Mouse (Mus musculus) embryonic facial prominence, embryonic 10.5 days (tissue): ENCODE data around the gene Ttc33. TPM values are rescaled to one million over a fixed set of nuclear protein-coding genes. Genes with fewer than 3 reads are reported as not detected.

Source experiments
- DNase-seq: peaks from one replicate; pipeline ENCODE4 v3.0.0-alpha.2; 2017; ENCODE audit warnings: low spot score
- H3K27ac ChIP-seq: fragments of 300-500 bp; sonication (generic); replicated peaks from 2 replicates; pipeline ENCODE4 v1.5.1; 2016; ENCODE audit warnings: mild to moderate bottlenecking
- H3K27me3 ChIP-seq: fragments of 300-500 bp; sonication (generic); replicated peaks from 2 replicates; pipeline ENCODE4 v1.6.1; 2016; ENCODE audit warnings: low read depth, mild to moderate bottlenecking; ENCODE audit not compliant: poor library complexity, severe bottlenecking
- H3K36me3 ChIP-seq: fragments of 300-500 bp; sonication (generic); replicated peaks from 2 replicates; pipeline ENCODE4 v1.6.1; 2016; ENCODE audit warnings: mild to moderate bottlenecking, moderate library complexity
- H3K4me1 ChIP-seq: fragments of 300-500 bp; sonication (generic); 2 replicates; pipeline ENCODE4 v1.6.1; 2016
- H3K4me3 ChIP-seq: fragments of 300-500 bp; sonication (generic); 2 replicates; pipeline ENCODE4 v1.5.1; 2016; ENCODE audit warnings: mild to moderate bottlenecking, moderate library complexity
- H3K9me3 ChIP-seq: fragments of 300-500 bp; sonication (generic); 2 replicates; pipeline ENCODE4 v1.6.1; 2016; ENCODE audit warnings: mild to moderate bottlenecking
- WGBS: fragments of 180-500 bp; shearing (Covaris S2); methylation state at CpG from one replicate; pipeline ENCODE4 v1.1.7; 2016; 5-methylcytosine and 5-hydroxymethylcytosine counted together
- polyA plus RNA-seq: library from polyadenylated mRNA; unstranded; fragments of >200 nt; fragmentation: Nextera tagmentation; extraction: Ambion mirVana; gene quantifications from 2 replicates; pipeline ENCODE4 v1.2.1, GENCODE M21; 2016

Ttc33 gene
- polyA plus RNA-seq, 1 experiment from 2014 or later = 35.7 TPM

DNA sequence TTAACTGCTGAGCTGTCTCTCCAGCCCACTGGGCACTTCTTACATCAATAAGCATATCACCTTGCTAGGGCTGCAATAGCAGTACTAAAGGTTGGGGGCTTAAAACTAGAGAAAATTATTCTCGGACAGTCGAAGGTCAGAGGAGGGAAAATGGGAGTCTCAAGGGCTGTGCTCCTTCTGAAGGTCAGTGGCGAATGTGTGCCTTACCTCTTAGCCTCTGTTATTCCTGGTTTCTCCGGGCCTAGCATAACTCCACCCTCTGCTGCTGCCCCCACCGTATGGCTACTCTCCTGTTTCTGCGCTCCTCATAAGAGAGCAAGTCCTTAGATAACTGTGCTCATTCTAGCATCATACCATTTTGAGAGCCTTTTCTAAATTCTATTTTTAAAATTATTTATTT is 33.2 kb upstream of the Ttc33 start:
- no peaks in the 10 kb centered on the region for H3K9me3 ChIP-seq
- DNase-seq = no peak
- no peak overlapping the region for H3K27ac ChIP-seq
- H3K27me3 ChIP-seq = no peaks in the 10 kb centered on the region
- peaks cover 25% of the 10 kb centered on the region for H3K4me1 ChIP-seq
- WGBS = 93% methylated on average over 6 of the region's 6 CpGs
- no peaks in the 10 kb centered on the region; the same call in 1 of the 2 replicates for H3K36me3 ChIP-seq
- no peak overlapping the region for H3K4me3 ChIP-seq

DNA sequence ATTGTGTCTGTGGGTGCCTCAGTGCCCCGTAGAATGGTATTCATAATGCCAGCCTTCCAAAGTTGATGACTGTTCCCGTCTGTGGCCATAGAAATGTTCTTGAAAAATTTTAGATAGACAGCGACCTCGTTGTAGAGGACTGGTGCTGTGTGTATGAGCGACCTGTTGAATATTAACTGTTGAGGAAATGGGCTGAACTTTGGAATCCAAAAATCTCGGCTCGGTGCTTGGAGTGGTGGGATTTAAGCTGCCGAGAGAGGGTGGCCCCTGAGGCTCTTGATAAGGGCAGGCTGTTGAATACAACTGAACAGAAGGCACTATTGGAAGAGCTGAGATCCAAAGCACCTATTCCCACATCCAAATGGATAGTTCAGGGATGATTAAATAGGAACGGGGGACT is 30.7 kb upstream of the Ttc33 start:
- no peaks in the 10 kb centered on the region for H3K9me3 ChIP-seq
- H3K4me1 ChIP-seq = peaks cover 10% of the 10 kb centered on the region; the same call in 1 of the 2 replicates
- H3K36me3 ChIP-seq = no peaks in the 10 kb centered on the region
- H3K4me3 ChIP-seq = no peak overlapping the region
- 90% methylated on average over 9 of the region's 9 CpGs for WGBS
- no peak overlapping the region for H3K27ac ChIP-seq
- no peaks in the 10 kb centered on the region for H3K27me3 ChIP-seq
- no peak for DNase-seq

DNA sequence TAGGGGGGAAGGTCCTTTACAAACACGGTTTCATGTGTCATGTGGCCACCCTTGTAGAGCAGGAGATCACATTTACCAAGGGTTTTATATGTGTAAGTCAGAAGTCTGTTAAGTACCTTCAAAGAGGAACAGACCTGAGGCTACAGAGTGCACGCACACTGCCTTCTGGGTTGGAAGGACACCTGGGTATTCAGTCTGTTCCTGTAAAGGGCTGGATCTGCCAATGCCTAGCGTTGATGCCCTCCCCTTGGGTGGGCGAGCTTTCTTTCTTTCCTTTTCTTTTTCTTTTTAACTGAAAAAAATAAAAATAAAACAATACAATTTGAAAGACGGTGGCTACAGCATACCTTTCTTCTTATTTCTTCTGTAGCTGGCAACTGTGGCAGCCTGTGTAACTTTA is 30.2 kb upstream of the Ttc33 start:
- Histone ChIP-seq H3K27ac (no peak overlapping the region), H3K36me3 (no peaks in the 10 kb centered on the region), H3K4me3 (no peak overlapping the region), H3K9me3 (no peaks in the 10 kb centered on the region), H3K27me3 (no peaks in the 10 kb centered on the region), H3K4me1 (peaks cover 10% of the 10 kb centered on the region; the same call in 1 of the 2 replicates)
- WGBS = 80% methylated on average over 5 of the region's 5 CpGs
- no peak for DNase-seq

DNA sequence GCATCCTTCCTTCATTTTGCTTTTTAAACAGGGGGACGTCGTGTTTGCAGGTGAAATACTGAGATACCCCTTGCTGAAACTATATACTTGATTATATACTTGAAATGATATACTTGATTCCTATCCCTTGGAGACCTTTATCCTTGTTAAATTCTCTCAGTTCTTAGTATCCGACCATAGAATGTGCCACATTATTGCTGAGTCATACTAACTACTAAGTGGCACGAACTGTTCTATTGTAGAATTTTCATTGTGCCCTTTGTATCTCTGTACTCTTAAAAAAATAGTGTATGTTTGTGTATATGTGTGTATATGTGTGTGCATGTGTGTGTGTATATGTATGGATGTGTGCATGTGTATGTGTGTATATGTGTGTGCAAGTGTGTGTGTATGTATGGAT is 29.0 kb upstream of the Ttc33 start:
- Histone ChIP-seq H3K4me3 (no peak overlapping the region), H3K27ac (no peak overlapping the region), H3K27me3 (no peaks in the 10 kb centered on the region), H3K36me3 (peaks cover 8% of the 10 kb centered on the region), H3K4me1 (peaks cover 10% of the 10 kb centered on the region; the same call in 1 of the 2 replicates), H3K9me3 (no peaks in the 10 kb centered on the region)
- no peak for DNase-seq
- WGBS = 88% methylated on average over 4 of the region's 4 CpGs

DNA sequence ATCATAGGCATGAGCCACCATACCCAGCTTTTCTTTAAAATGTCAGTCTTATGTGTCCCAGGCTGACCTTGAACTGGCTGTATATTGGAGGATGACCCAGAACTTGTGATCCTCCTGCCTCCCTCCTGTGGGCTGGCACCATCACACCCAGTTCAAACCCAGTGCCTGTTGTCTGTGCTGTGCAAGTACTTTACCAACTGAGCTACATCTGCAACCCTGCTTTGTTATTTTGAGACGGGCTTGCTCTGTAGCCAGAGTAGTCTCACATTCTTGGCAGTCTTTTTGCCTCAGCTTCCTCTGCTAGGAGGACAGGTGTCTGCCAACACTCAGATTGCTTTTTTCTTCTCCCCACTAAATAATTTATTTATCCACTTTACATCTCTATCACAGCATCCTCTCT is 27.9 kb upstream of the Ttc33 start:
- H3K27ac ChIP-seq = no peak overlapping the region
- 87% methylated on average over 1 of the region's 1 CpGs for WGBS
- DNase-seq = no peak
- H3K4me3 ChIP-seq = no peak overlapping the region
- H3K9me3 ChIP-seq = no peaks in the 10 kb centered on the region
- peaks cover 15% of the 10 kb centered on the region for H3K36me3 ChIP-seq
- H3K27me3 ChIP-seq = no peaks in the 10 kb centered on the region
- H3K4me1 ChIP-seq = peaks cover 10% of the 10 kb centered on the region; the same call in 1 of the 2 replicates

DNA sequence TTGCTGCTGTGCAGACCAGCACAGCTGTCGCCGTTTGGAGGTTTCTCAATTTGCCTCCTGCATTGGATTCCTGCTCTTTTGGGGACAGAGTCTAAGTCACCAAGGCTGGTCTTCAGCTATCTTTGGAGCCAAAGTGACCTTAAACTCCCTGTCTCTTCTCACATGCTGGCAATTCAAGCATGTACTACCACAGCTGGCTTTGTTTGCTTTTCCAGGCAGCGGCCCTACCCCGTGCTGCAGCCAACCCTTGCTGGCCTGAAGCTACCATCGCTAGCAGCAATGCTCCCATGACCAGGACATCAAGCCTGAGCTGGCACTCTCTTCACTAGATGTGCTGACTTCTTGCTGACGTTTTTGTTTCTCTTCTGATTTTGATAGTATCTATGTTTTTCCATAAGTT is 26.5 kb upstream of the Ttc33 start:
- DNase-seq = no peak
- Histone ChIP-seq H3K4me3 (no peak overlapping the region), H3K9me3 (no peaks in the 10 kb centered on the region), H3K36me3 (peaks cover 27% of the 10 kb centered on the region), H3K4me1 (peaks cover 10% of the 10 kb centered on the region; the same call in 1 of the 2 replicates), H3K27me3 (no peaks in the 10 kb centered on the region), H3K27ac (no peak overlapping the region)
- WGBS = 85% methylated on average over 6 of the region's 6 CpGs

DNA sequence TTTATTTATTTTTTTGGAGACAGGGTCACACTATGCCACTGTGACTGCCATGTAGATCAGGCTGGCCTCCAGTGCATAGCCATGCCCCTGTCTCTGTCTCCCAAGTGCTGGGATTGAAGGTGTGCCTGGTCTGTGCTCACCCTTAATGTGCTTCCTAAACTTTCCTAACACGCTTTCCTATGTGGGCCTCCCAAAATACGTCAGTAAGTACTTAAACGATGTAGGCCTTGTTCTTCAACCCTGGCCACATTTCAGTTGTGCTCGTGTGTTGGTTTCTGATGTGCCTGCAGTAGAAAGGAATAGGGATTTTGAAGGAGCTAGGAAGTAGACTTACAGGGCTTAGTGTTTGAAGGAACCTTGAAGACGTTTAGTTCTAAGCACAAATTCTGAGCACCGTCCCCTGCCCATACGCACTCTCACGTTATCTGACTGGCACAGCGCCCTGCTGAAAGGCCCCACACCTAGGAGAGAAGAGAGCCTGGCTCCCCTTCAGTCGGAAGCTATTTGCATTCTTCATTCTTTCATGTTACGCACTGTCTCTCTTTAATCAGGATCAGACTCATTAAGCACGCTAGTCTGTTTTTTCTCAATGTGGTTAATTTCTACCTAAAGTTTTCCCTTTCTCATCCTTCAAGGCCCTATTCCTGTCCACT is 20.1 kb upstream of the Ttc33 start:
- no peak for DNase-seq
- H3K4me1 ChIP-seq = no peaks in the 10 kb centered on the region
- H3K9me3 ChIP-seq = no peaks in the 10 kb centered on the region
- peaks cover 83% of the 10 kb centered on the region for H3K36me3 ChIP-seq
- H3K27me3 ChIP-seq = no peaks in the 10 kb centered on the region
- WGBS = 92% methylated on average over 12 of the region's 12 CpGs
- H3K4me3 ChIP-seq = no peak overlapping the region
- no peak overlapping the region for H3K27ac ChIP-seq

DNA sequence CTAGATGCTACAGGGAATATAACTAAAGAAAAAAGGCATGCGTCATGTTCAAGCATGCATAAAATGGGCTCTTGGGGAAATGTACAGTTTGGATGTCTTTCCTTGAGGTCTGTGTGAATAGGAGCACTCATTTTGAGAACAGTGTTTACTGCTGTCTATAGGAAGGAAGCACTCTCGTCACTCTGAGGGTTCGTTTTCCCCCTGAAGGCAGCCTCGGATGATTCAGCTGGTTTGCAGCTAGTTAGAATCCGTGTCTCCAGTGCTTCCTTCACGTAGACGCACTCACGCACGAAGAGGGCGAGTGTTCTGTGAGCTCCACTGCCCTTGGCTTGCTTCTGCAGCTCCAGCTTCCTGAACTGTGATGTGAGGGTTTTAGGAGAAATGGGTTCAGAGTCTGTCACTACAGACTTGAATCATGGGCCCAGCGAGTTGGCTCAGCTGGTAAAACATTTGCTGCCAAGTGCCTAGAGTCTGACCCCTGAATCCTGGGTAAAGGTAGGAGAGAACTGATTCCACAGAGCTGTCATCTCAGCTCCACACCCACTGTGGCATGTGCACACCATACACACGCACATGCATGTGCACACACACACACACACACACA is 12.0 kb upstream of the Ttc33 start:
- H3K36me3 ChIP-seq = peaks cover 92% of the 10 kb centered on the region
- H3K9me3 ChIP-seq = no peaks in the 10 kb centered on the region
- H3K4me3 ChIP-seq = no peak overlapping the region

DNA sequence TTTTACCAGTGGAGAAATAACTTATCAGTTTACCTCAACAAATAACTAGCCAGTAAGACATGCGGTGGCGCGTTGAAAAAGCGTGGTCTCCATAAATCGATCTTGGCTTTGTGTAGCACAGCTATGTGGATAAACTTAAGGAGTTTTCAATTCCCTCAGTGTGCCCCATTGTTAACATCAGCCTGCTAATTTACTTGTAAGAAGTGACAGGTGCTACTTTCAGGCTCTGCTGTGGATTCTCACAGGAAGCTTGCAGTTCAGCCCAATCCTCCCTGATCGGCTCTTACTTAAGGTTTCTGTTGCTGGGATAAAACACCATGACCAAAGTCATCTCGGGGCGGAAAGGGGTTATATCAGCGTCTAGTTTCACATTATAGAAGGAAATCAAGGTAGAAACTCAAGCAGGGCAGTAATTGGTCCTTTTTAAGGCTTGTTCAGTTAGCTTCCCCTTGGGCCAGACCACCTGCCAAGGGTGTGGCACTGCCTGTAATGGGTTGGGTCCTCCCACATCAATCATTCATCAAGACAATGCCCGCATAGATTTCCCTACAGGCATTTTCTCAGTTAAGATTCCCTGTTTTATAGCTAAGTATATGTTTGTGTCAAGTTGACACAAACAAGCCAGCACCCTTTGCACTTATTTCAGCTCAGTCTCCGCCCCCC is 526 bp upstream of the Ttc33 start:
- WGBS = 46% methylated on average over 11 of the region's 11 CpGs
- H3K36me3 ChIP-seq = 0 out of 2 replicates have a peak, but pooled peaks cover 11% of the 10 kb centered on the region
- peak overlapping the region; percentile 92 for H3K27ac ChIP-seq
- H3K9me3 ChIP-seq = no peaks in the 10 kb centered on the region
- H3K4me1 ChIP-seq = peaks cover 17% of the 10 kb centered on the region
- H3K27me3 ChIP-seq = no peaks in the 10 kb centered on the region
- DNase-seq = no peak
- peak overlapping the region; percentile 92 for H3K4me3 ChIP-seq

More for the DNA sequence above, 12.0 kb upstream of the Ttc33 start:
- no peak for DNase-seq
- no peak overlapping the region for H3K27ac ChIP-seq
- 90% methylated on average over 12 of the region's 12 CpGs for WGBS
- H3K4me1 ChIP-seq = no peaks in the 10 kb centered on the region
- no peaks in the 10 kb centered on the region for H3K27me3 ChIP-seq

DNA sequence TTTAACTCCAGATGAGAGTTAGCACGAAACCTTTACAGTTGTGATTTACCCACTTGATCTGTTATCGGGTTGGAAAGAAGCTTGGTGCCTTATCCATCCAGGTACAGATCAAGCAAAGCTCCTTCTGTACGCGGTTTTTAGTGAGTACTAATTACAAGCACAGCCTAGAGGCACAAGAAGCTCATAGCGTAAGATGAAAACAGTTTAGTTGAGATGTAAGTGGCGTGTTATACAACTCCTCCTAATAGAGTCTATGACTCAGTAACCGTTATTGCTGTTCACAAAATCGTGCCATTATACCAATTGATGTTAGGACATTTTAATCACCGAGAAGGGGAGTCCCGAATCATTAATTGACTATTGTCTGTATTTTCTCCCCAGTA is 959 bp downstream of the Ttc33 start:
- H3K9me3 ChIP-seq = no peaks in the 10 kb centered on the region
- no peak for DNase-seq
- no peaks in the 10 kb centered on the region for H3K27me3 ChIP-seq
- H3K27ac ChIP-seq = peak overlapping the region; percentile 92
- peaks cover 21% of the 10 kb centered on the region for H3K36me3 ChIP-seq
- H3K4me3 ChIP-seq = peak overlapping the region; percentile 92
- WGBS = 42% methylated on average over 10 of the region's 10 CpGs
- peaks cover 17% of the 10 kb centered on the region for H3K4me1 ChIP-seq

DNA sequence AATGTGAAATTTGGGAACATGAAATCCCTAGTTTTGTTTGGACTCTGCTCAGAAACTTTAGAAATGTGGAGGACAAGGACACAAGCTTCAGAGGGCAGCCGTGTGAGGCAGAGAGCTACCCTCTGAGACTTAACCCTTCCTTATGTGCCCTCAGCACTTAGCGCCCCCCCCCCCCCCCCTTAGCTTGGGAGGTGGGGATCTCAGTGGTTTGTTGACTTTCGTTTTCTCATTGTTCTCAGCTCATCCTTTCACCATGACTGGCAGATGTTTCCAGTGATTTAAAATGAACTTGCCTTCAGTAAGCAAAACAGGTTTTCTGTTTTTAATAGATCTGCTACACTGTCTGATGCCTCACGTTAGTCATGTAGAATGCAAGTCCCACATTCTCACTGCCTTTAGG is 1.8 kb downstream of the Ttc33 start:
- H3K27me3 ChIP-seq = no peaks in the 10 kb centered on the region
- WGBS = 54% methylated on average over 4 of the region's 4 CpGs
- H3K27ac ChIP-seq = no peak overlapping the region
- peaks cover 17% of the 10 kb centered on the region for H3K4me1 ChIP-seq
- H3K9me3 ChIP-seq = no peaks in the 10 kb centered on the region
- peaks cover 27% of the 10 kb centered on the region for H3K36me3 ChIP-seq
- H3K4me3 ChIP-seq = no peak overlapping the region
- DNase-seq = no peak

DNA sequence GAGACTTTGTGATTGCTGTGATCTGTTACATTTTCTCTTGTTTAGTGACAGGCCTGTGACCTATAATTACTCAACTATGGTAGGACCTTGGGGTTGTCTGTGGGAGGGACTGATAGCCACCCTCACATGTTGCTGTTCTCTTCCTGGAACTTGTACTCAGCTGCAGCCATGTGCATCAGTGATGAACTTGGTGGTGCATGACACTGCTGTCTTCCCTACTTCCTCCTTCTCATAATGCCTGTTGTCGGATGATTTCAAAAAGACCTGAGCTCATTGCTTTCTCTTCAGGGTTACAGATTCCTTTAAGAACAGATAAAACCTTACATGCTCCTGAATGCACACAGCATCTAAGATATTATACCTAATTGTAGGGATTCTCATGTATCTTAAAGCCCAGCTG is 2.7 kb downstream of the Ttc33 start:
- 91% methylated on average over 1 of the region's 1 CpGs for WGBS

More for the DNA sequence above, 2.7 kb downstream of the Ttc33 start:
- Histone ChIP-seq H3K27me3 (no peaks in the 10 kb centered on the region), H3K9me3 (no peaks in the 10 kb centered on the region), H3K36me3 (peaks cover 27% of the 10 kb centered on the region), H3K4me1 (peaks cover 17% of the 10 kb centered on the region), H3K4me3 (no peak overlapping the region), H3K27ac (no peak overlapping the region)
- no peak for DNase-seq
